Mouse (Mus musculus) thymus, adult 2 months (tissue): Measurements from ENCODE around the gene Fcor. TPM values are rescaled to one million over a fixed set of nuclear protein-coding genes. Genes with fewer than 3 reads are reported as not detected.
A peak's percentile ranks its signal among the peaks of the same experiment; 100 is the strongest.

ENCODE experiments used
- DNase-seq: peaks from one replicate; pipeline ENCODE4 v3.0.0; 2021
- H3K27ac ChIP-seq: fragments of 200-500 bp; 2 replicates; pipeline ENCODE4 v1.5.1; 2012; ENCODE audit warnings: low read length, control low read depth; ENCODE audit not compliant: control insufficient read depth, insufficient read depth
- H3K27me3 ChIP-seq: fragments of 200-500 bp; 2 replicates; pipeline ENCODE4 v1.6.1; 2012; ENCODE audit warnings: mild to moderate bottlenecking, low read length, moderate library complexity, mixed read lengths; ENCODE audit not compliant: control insufficient read depth, insufficient read depth
- H3K36me3 ChIP-seq: fragments of 200-500 bp; 2 replicates; pipeline ENCODE4 v1.6.1; 2012; ENCODE audit warnings: mild to moderate bottlenecking, low read length, moderate library complexity; ENCODE audit not compliant: control insufficient read depth, insufficient read depth
- H3K4me1 ChIP-seq: fragments of 200-500 bp; replicated peaks from 2 replicates; pipeline ENCODE4 v1.6.1; 2012; ENCODE audit warnings: low read length; ENCODE audit not compliant: control insufficient read depth, insufficient read depth
- H3K4me3 ChIP-seq: fragments of 200-500 bp; 2 replicates; pipeline ENCODE4 v1.5.1; 2012; ENCODE audit warnings: mild to moderate bottlenecking, low read length, control low read depth, moderate library complexity; ENCODE audit not compliant: control insufficient read depth, insufficient read depth
- CTCF ChIP-seq: fragments of 200-500 bp; IDR thresholded peaks from 2 replicates; pipeline ENCODE4 v1.5.1; 2012; ENCODE audit warnings: mild to moderate bottlenecking, control low read depth, low read length, moderate library complexity, borderline replicate concordance; ENCODE audit not compliant: control insufficient read depth, poor library complexity, insufficient read depth; ENCODE audit errors: extremely low read depth
- POLR2A ChIP-seq: fragments of 200-500 bp; IDR thresholded peaks from 2 replicates; pipeline ENCODE4 v1.6.1; 2012; ENCODE audit warnings: mild to moderate bottlenecking, low read length, control low read depth, moderate library complexity; ENCODE audit not compliant: control insufficient read depth, poor library complexity, insufficient read depth; ENCODE audit errors: extremely low read depth
- WGBS: fragments of 180-500 bp; shearing (Covaris S2); methylation state at CpG from one replicate; pipeline ENCODE4 v1.1.7; 2018; 5-methylcytosine and 5-hydroxymethylcytosine counted together
- polyA plus RNA-seq: library from polyadenylated mRNA; depleted of rRNA; stranded (reverse); fragments of >200 nt; gene quantifications from 2 replicates; pipeline ENCODE4 v1.2.3, GENCODE M21; 2012

Gene Fcor
- polyA plus RNA-seq, 1 experiment = 14.0 TPM

DNA sequence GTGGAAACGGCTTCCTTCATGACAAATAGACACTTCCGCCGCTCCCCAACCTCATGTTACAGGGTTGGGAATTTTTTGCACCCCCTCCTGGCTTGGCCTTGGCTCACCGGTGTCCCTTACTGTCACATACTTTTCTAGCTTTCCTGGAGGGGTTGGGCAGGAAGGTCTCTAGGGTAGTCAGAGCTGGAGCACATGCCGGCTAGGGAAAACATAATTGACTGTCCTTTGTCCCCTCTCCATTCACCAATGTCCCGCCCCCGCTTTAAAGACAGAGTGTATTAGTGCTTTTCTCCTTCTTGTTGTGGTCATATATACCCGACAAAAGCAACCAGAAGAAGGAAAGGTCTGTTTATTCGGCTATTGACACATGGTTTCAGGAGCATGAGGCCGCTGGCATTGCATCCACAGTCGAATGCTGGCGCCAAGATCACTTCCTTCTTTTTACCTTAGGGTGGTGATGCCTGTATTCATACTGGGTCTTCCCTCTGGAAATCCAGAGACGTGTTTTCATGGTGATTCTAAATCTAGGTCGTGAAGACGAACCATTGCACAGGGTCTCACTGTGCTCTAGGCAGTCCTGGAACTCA, 4.9 kb upstream of the Fcor start:
- no peak for TF ChIP-seq POLR2A
- no peak for TF ChIP-seq CTCF
- no peak for DNase-seq
- WGBS = 1% methylated on average over 15 of the region's 15 CpGs
- H3K4me1 ChIP-seq = peaks cover 11% of the 10 kb centered on the region
- H3K27me3 ChIP-seq = no peaks in the 10 kb centered on the region
- peaks cover 12% of the 10 kb centered on the region for H3K36me3 ChIP-seq
- H3K4me3 ChIP-seq = peak overlapping the region; percentile 93
- peak overlapping the region; percentile 37; the same call in 1 of the 2 replicates for H3K27ac ChIP-seq

DNA sequence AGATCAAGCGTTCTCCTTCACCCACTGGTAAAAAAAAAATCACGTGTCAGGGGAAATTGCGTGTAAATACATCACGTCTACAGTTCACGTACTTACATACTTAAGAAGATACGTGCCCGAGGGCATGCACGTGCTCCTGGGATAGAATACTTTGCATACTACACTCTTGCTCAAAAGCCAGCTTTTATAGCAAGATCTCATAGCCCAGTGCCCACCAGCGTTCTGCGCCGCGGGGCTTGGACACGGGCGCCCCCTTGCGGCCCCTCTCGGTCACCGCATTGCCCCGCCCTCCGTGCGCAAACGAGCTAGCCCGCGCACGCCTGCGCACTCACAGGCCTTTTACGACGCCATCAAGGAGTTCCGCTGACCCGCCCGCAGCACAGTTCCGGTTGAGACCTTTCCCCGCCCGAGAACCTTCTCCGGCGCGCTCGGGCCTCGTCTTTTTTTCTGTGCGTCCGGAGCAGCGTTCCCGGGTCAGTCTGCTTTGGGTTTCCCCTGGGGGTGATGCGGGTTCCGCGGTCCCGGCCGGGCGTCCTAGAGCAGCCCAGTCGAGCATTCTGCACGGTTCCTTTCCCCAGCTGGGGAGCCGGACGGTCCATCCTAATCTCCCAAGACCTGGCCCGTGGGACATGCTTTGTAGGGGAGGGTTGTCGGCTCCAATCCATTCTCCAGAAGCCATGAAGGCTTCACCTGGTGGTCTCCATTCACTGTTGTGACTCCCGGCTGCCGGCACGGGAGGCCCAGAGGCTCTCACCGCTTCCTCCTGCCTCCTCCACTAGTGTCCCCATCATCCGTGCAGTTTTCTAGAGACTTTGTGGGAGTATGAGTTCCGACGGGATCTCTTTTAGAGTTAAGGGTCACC, 4.2 kb upstream of the Fcor start, which contains the start of gene Trappc5:
Gene Trappc5 (plus strand): TSS at position 169 of the 862 bp plus-strand sequence.
- peak; percentile 93 for DNase-seq
- under 1% methylated on average over 61 of the region's 61 CpGs for WGBS

DNA sequence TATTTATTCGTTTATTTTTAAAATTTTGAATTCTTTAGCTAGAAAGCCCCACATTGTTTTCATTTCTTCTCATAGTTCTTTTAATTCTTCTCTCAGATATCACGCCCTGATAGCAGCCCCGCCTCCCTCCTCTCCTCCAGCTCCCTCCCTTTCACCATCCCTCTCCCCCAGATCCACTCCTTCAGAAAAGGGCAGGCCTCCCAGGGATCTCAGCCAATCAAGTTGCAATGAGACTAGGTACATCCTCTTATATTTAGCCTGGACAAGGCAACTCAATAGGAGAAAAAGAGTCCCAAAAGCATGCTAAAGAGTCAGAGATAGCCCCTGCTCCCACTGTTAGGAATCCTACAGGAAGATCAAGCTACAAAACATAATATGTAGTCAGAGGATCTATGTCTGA, 2.5 kb upstream of the Fcor start:
- no peak for TF ChIP-seq CTCF
- no peak for TF ChIP-seq POLR2A
- H3K27ac ChIP-seq = no peak overlapping the region
- no peak overlapping the region for H3K4me3 ChIP-seq
- H3K36me3 ChIP-seq = peaks cover 7% of the 10 kb centered on the region
- no peaks in the 10 kb centered on the region for H3K27me3 ChIP-seq
- 75% methylated on average over 3 of the region's 3 CpGs for WGBS
- no peak for DNase-seq
- peaks cover 12% of the 10 kb centered on the region for H3K4me1 ChIP-seq

More for the DNA sequence above, 4.2 kb upstream of the Fcor start, which contains the start of gene Trappc5:
- TF ChIP-seq CTCF (peak; percentile 99), POLR2A (peak; percentile 75)
- Histone ChIP-seq H3K27ac (peak within 1 kb of the TSS; percentile 37; the same call in 1 of the 2 replicates), H3K27me3 (no peaks in the 10 kb centered on the region), H3K36me3 (peaks cover 12% of the 10 kb centered on the region), H3K4me1 (peaks cover 12% of the 10 kb centered on the region), H3K4me3 (peak within 1 kb of the TSS; percentile 93)

DNA sequence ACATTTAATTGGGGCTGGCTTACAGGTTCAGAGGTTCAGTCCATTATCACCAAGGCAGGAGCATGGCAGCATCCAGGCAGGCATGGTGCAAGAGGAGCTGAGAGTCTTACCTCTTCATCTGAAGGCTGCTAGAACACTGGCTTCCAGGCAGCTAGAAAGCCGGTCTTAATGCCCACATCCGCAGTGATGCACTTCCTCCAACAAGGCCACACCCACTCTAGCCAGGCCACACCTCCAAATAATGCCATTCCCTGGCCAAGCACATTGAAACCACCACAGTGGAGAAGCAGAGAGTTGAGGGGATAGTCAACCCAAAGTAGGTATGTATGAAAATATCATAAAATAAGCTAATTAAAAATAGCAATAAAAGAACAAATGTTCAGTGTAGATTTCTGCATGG, 1.8 kb downstream of the Fcor start:
- no peak for DNase-seq
- H3K36me3 ChIP-seq = no peaks in the 10 kb centered on the region
- TF ChIP-seq CTCF (no peak), POLR2A (no peak)
- no peak overlapping the region for H3K27ac ChIP-seq
- peaks cover 5% of the 10 kb centered on the region; the same call in 1 of the 2 replicates for H3K4me1 ChIP-seq
- H3K4me3 ChIP-seq = no peak overlapping the region
- WGBS = 38% methylated on average over 2 of the region's 2 CpGs
- no peaks in the 10 kb centered on the region for H3K27me3 ChIP-seq

DNA sequence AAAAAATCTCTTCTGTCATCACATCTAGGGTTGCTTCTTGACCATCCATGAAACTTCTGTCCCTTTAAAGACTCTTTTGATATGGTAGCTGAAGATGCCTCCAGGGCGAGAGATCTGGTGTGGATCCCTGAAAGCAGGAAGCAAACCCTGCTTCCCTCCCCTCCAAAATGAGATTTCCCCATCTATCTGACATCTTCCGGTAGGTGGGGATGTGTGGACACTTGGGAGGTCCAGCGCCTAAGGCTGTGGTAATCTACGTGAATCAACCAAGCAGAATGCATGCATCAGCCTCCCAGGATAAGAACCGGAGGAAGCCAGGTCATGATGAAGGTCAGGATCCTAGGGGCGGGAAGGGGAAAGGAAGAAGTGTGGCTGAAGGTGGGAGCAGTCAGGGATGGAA, 6.7 kb downstream of the Fcor start, which contains the start of gene Mcemp1:
Gene Mcemp1 (plus strand): TSS at position 248 of the 400 bp plus-strand sequence.
- DNase-seq = no peak
- Histone ChIP-seq H3K36me3 (no peaks in the 10 kb centered on the region), H3K4me1 (peaks cover 3% of the 10 kb centered on the region), H3K4me3 (no peak within 1 kb of the TSS), H3K27ac (no peak within 1 kb of the TSS), H3K27me3 (no peaks in the 10 kb centered on the region)
- WGBS = 91% methylated on average over 6 of the region's 6 CpGs
- TF ChIP-seq CTCF (no peak), POLR2A (no peak)

DNA sequence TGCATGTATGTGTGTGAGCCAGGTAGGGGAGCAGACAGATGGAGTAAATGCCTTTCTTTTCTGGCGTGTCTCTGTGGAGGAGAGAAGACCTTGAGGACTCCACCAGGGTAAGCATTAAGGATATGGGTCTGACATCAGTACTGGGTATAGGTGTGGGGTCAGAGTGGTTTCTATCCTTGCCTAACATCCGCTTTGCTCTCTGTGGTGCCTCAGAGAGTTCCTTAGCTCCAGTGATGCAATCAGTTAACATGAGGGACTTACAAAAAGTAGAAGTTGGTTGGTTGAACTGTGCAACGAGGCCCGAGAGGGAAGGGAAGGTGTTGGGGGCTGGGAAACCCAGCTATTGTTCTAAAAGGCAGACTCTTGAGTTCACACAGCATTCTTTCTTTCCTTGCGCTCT, 7.8 kb downstream of the Fcor start:
- no peak for DNase-seq
- Histone ChIP-seq H3K36me3 (no peaks in the 10 kb centered on the region), H3K4me3 (no peak overlapping the region), H3K27me3 (no peaks in the 10 kb centered on the region), H3K27ac (no peak overlapping the region), H3K4me1 (peaks cover 3% of the 10 kb centered on the region)
- WGBS = 46% methylated on average over 5 of the region's 5 CpGs
- no peak for TF ChIP-seq CTCF
